In the genomic region with DNA sequence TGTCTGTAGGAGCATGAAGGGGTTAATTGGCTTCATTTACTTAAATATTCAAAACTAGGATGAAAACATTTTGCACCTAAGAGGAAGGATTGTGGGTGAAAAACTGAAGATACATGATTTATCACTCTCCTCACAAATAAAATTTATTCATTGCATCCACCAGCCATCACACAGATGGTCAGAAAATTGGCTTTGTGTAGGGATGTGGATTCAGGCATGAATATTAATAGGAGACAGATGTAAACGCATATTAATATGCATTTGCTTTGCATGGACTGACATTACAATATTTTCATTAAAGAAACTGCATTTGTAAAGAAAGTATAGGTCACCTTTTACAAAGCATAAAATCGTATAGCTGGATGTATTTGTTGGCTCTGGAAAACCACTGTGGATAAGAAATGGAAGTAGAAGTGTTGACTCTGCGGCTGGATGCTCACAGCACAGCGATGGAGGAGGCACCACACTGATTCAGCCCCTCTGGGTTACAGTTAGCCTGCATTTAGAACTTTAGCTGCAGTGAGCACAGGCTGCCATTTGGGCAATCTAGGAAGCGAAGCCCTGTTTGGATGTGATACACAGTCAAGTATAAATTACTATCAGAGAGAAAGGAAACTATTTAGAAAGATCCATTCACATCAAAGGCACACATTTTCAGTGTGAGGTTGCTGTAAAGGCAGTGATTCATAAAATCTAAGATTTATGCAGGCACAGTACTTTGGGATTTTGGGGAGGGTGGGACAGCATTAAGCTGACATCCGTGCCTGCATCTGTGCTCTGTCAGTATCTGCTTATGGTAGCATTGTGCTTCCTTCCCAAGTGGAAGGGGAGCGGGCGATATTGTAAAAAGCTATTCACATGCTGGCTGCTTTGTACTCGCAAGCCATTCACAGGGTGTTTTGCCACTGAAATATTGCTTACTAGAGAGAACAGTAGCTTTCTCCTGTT, we compare ENCODE assay signal across 15 mouse cellular contexts.
A peak's percentile ranks its signal among the peaks of the same experiment; 100 is the strongest.
DNase-seq lines count a peak whose midpoint lies in the region; ATAC-seq lines count a peak whose summit lies in the region.
"Had no signal": no experiment of that assay in that cellular context is flagged by ENCODE, and none has a peak within 500 bp of the region (broad histone marks: within the 10 kb centered on the region; RNA-seq: fewer than 3 reads in every experiment).

No protein-coding gene starts in this region.

- peak; percentile 8 for DNase-seq in embryo, embryonic 11 days
- DNase-seq in embryo, embryonic 9.5 days (ENCODE audit: extremely low spot score), result no peak
- DNase-seq in right cerebral cortex, postnatal 10 days (ENCODE audit: low spot score in 2 of 2), result peak; percentile 21
- no peak for DNase-seq in right cerebral cortex, postnatal 14 days
- no peak for DNase-seq in midbrain, embryonic 10.5 days (ENCODE audit: low spot score)
- DNase-seq in heart, adult 11 months, result no peak
- DNase-seq in kidney, postnatal 36 days, result no peak
- DNase-seq: adrenal gland, postnatal 36 days; cerebellum, postnatal 14 days; gastrocnemius, postnatal 10 days; lung, adult 2 months; thymus, adult 2 months had no signal

- peaks cover 6% of the 10 kb centered on the region; the same call in 1 of the 2 replicates for H3K4me1 ChIP-seq in midbrain, embryonic 10.5 days
- H3K4me1 ChIP-seq: megakaryocyte, embryonic 14.5 days had no signal

- H3K36me3 ChIP-seq in midbrain, embryonic 10.5 days, result no peaks in the 10 kb centered on the region

- H3K9me3 ChIP-seq in midbrain, embryonic 10.5 days (replicated peaks), result no peaks in the 10 kb centered on the region
- H3K9me3 ChIP-seq: megakaryocyte, embryonic 14.5 days had no signal

- H3K27me3 ChIP-seq in midbrain, embryonic 10.5 days (ENCODE audit: low read depth, poor library complexity, severe bottlenecking), result no peaks in the 10 kb centered on the region
- H3K27me3 ChIP-seq: megakaryocyte, embryonic 14.5 days had no signal

- ATAC-seq in monocyte, adult 5-6 weeks (replicated peaks; ENCODE audit: insufficient number of reproducible peaks, low FRiP score, low TSS enrichment, poor library complexity, severe bottlenecking), result no peak
- ATAC-seq: intestine, embryonic 16.5 days had no signal

- WGBS in midbrain, embryonic 10.5 days, result 77% methylated on average over 9 of the region's 9 CpGs

- H3K4me3 ChIP-seq in midbrain, embryonic 10.5 days, result no peak overlapping the region
- H3K4me3 ChIP-seq: megakaryocyte, embryonic 14.5 days had no signal

- peak overlapping the region; percentile 46; the same call in 1 of the 2 replicates for H3K27ac ChIP-seq in midbrain, embryonic 10.5 days (replicated peaks)

Comparison
In these comparisons a context has a peak if more than half of its experiments do, and no peak if none do; other contexts are left out.
1. DNase-seq: peak in embryo, embryonic 11 days (single experiment) and right cerebral cortex, postnatal 10 days (2 of 2); none in embryo, embryonic 9.5 days (single experiment), right cerebral cortex, postnatal 14 days (single experiment), midbrain, embryonic 10.5 days (single experiment), heart, adult 11 months (single experiment) and kidney, postnatal 36 days (0 of 2).